Mouse (Mus musculus) embryonic facial prominence, embryonic 14.5 days (tissue): ENCODE data around the gene Szrd1. TPM values are rescaled to one million over a fixed set of nuclear protein-coding genes. Genes with fewer than 3 reads are reported as not detected.

Experiments used
- ATAC-seq: fragments of 200-750 bp; cut with Nextera tagmentation; 2 replicates; pipeline ENCODE4 v1.8.0; 2017; ENCODE audit warnings: low read depth, moderate number of reproducible peaks, moderate TSS enrichment
- DNase-seq: peaks from one replicate; pipeline ENCODE4 v3.0.0-alpha.2; 2015; ENCODE audit warnings: low spot score
- H3K27ac ChIP-seq: fragments of 300-500 bp; sonication (generic); replicated peaks from 2 replicates; pipeline ENCODE4 v1.5.1; 2014; ENCODE audit warnings: low read depth, mild to moderate bottlenecking, low read length, moderate library complexity
- H3K27me3 ChIP-seq: fragments of 300-500 bp; sonication (generic); replicated peaks from 2 replicates; pipeline ENCODE4 v1.6.1; 2014; ENCODE audit warnings: low read length; ENCODE audit not compliant: control insufficient read depth, insufficient read depth
- H3K36me3 ChIP-seq: fragments of 300-500 bp; sonication (generic); 2 replicates; pipeline ENCODE4 v1.6.1; 2014; ENCODE audit warnings: low read length, mixed read lengths; ENCODE audit not compliant: control insufficient read depth, insufficient read depth
- H3K4me1 ChIP-seq: fragments of 300-500 bp; sonication (generic); 2 replicates; pipeline ENCODE4 v1.6.1; 2014; ENCODE audit warnings: antibody characterized with exemption, low read length; ENCODE audit not compliant: control insufficient read depth, insufficient read depth
- H3K4me2 ChIP-seq: fragments of 300-500 bp; sonication (generic); 2 replicates; pipeline ENCODE4 v1.6.1; 2014; ENCODE audit warnings: low read depth, mild to moderate bottlenecking, low read length, moderate library complexity, mixed read lengths
- H3K4me3 ChIP-seq: fragments of 300-500 bp; sonication (generic); 2 replicates; pipeline ENCODE4 v1.5.1; 2014; ENCODE audit warnings: low read depth, mild to moderate bottlenecking, low read length
- H3K9ac ChIP-seq: fragments of 300-500 bp; sonication (generic); 2 replicates; pipeline ENCODE4 v1.6.1; 2014; ENCODE audit warnings: low read depth, mild to moderate bottlenecking, low read length, moderate library complexity, mixed read lengths
- H3K9me3 ChIP-seq: fragments of 300-500 bp; sonication (generic); 2 replicates; pipeline ENCODE4 v1.6.1; 2016; ENCODE audit warnings: low read length; ENCODE audit not compliant: control insufficient read depth
- WGBS: fragments of 180-500 bp; shearing (Covaris S2); extraction: QIAGEN DNeasy Blood & Tissue Kit; methylation state at CpG from one replicate; pipeline ENCODE4 v1.1.7; 2014; 5-methylcytosine and 5-hydroxymethylcytosine counted together
- polyA plus RNA-seq: library from polyadenylated mRNA; unstranded; fragments of >200 nt; fragmentation: Nextera tagmentation; extraction: Ambion mirVana; gene quantifications from 2 replicates; pipeline ENCODE4 v1.2.1, GENCODE M21; 2014

Gene Szrd1
- polyA plus RNA-seq, 1 experiment from 2014 or later: 38.7 TPM

- H3K9ac ChIP-seq: no peak overlapping the region
- H3K4me2 ChIP-seq: no peak overlapping the region
- H3K4me3 ChIP-seq: no peak overlapping the region
- no peak overlapping the region for H3K27ac ChIP-seq
- peaks cover 40% of the 10 kb centered on the region for H3K36me3 ChIP-seq
- WGBS: 87% methylated on average over 4 of the region's 4 CpGs
- H3K27me3 ChIP-seq: no peaks in the 10 kb centered on the region
- H3K9me3 ChIP-seq: no peaks in the 10 kb centered on the region
- ATAC-seq (no peak), DNase-seq (no peak)
- peaks cover 4% of the 10 kb centered on the region; the same call in 1 of the 2 replicates for H3K4me1 ChIP-seq
Measured at GRCm38 (mm10) chr4:141064104-141064659, 75.4 kb downstream of the Szrd1 start.

Other genes starting within 250 kb of the Szrd1 start
- gene Padi2, start 233.4 kb downstream of the Szrd1 start, polyA plus RNA-seq: 15.1 and 16.1 TPM in 2 replicates
- 383 and 394 TPM in 2 replicates for gene Sdhb, start 178.6 kb downstream of the Szrd1 start, polyA plus RNA-seq
- 42.9 and 43.5 TPM in 2 replicates for gene Atp13a2, start 152.9 kb downstream of the Szrd1 start, polyA plus RNA-seq
- 745 and 811 TPM in 2 replicates for gene Mfap2, start 129.4 kb downstream of the Szrd1 start, polyA plus RNA-seq
- gene Crocc, start 79.2 kb downstream of the Szrd1 start, polyA plus RNA-seq: 5.1 and 6.2 TPM in 2 replicates
- 66.5 and 78.8 TPM in 2 replicates for gene Necap2, start 61.4 kb downstream of the Szrd1 start, polyA plus RNA-seq
- gene Spata21, start 51.4 kb downstream of the Szrd1 start, polyA plus RNA-seq: 0.33 TPM in 1 of 2 replicates, not detected in the other
- 22.7 and 24.9 TPM in 2 replicates for gene Fbxo42, start 8.1 kb upstream of the Szrd1 start, polyA plus RNA-seq
- gene Rsg1, start 74.2 kb upstream of the Szrd1 start, polyA plus RNA-seq: 5.1 and 5.2 TPM in 2 replicates
- gene Arhgef19, start 99.7 kb upstream of the Szrd1 start, polyA plus RNA-seq: 17.4 and 17.7 TPM in 2 replicates
- 2.1 and 4.2 TPM in 2 replicates for gene Epha2, start 161.5 kb upstream of the Szrd1 start, polyA plus RNA-seq
- 2.2 and 2.9 TPM in 2 replicates for gene Fam131c, start 228.4 kb upstream of the Szrd1 start, polyA plus RNA-seq